Mouse (Mus musculus) c-Kit-positive CD71-negative TER-119-negative erythroid progenitor cells, embryonic 14.5 days (primary cell): ENCODE data around the gene Kat7.

Experiments
- DNase-seq: peaks from one replicate; pipeline ENCODE4 v3.0.0-alpha.2; 2013; ENCODE audit warnings: low read depth

The Kat7 gene

DNA sequence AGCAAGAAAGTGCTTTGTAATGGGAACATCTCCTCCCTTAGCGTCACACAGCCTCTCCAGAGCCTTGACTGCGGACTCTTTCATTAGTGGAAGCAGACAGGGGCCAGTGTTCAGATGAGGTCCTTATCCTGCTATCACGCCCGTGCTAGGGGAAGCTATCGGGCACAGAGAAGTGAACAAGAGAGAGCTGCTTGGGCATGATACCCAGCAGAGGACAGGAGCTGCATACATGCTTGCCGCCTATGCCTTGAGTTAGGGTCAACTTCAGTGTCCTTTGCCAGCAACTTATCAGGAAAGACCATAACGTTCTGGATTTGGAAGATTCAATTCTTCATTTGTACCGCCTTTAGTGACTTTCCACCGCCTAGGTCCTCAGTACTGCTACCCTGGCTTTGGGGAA is 23.8 kb upstream of the Kat7 start:
- DNase-seq, result no peak

DNA sequence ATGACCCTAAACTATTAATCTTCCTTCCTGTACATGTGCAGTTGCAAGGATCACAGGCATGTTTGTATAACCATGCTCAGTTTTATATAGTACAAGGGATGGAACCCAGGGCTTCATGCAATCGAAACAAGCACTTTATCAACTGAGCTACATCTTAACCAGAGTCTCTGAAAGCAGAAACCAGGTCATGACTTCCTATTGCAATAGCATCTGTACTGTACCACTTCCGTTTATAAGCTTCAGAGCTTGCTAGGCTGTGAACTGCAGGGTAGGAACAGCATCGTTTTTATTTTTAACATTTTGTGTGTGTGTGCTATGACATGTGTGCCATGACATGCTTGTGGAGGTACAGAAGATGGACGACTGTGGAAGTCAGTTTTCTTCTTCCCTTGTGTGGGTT is 23.2 kb upstream of the Kat7 start:
- DNase-seq, result no peak

DNA sequence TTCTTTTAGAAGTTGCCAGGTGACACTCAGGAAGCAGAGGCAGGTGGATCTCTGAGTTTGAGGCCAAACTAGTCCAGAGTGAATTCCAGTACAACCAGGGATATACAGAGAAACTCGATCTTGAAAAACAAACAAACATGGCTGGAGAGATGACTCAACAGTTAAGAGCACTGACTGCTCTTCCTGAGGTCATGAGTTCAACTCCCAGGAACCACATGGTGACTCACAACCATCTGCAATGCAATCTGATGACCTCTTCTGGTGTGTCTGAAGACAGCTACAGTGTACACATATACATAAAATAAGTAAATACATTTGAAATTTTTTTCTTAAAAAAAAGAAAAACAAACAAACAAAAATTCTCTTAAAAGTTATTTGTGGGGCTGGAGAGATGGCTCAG is 20.6 kb upstream of the Kat7 start:
- DNase-seq, result no peak

DNA sequence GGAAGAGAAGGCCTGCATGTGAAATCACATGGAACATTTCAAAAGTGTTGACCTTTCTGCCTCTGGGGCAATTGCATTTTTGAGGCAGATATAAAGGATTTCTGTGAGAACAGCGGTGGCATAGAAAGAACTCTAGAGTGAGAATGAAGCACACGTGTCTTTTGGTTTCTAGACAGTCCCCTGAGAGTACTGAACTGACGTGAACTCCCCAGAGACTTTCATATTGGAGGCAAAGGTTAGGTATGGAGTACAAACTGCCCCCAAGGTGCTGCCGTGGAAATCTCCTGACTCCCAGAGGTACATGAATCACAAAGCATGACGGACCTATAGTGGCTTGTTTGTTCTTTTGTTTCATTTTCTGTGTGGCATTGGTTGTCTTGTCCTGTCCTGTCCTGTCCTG is 18.6 kb upstream of the Kat7 start:
- no peak for DNase-seq

DNA sequence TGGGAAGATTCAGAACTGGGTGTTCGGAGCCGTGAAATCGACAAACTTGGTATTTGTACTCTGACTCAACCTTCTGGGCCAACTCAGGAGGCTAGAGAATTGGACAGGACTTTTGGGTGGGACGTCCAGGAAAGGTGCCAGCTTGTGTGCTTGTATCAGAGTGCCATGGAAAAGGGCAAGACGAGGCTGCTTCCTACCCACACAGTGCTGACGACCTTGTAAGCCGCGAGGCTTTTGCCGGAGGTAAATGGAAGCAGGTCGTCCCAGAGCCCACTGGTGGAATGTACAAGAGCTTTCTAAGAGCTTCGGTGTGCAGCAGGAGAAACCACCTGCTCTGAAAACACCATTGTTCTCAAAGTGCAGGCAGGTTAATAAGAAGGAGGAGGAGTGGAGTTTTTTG is 16.2 kb upstream of the Kat7 start:
- no peak for DNase-seq

GRCm38 (mm10) chr11:95325832-95326231 is 15.8 kb upstream of the Kat7 start:
- no peak for DNase-seq

GRCm38 (mm10) chr11:95324181-95324580 is 14.1 kb upstream of the Kat7 start:
- no peak for DNase-seq

- DNase-seq, result no peak
Observed at GRCm38 (mm10) chr11:95320010-95320409, 10.0 kb upstream of the Kat7 start.

- no peak for DNase-seq
Observed at GRCm38 (mm10) chr11:95319506-95319905, 9.5 kb upstream of the Kat7 start.

DNA sequence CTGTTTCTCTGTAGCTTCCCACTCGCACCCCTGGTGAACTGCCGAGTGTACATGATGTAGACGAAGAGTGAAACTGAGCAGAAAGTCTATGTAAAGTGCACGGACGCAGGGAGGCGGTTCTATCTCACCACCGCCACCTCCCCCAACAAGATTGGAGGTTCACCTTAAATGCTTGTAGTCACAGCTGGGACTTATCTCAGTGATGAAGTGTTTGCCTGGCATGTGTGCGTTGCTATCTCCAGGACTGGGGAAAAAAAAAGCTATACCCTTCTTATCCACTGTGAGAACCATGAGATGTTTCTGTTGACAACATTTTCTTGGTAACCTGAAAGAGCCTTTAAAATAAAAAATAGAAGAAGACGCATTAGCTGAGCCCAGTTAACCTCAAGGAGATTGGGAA is 8.1 kb upstream of the Kat7 start:
- DNase-seq, result no peak

DNA sequence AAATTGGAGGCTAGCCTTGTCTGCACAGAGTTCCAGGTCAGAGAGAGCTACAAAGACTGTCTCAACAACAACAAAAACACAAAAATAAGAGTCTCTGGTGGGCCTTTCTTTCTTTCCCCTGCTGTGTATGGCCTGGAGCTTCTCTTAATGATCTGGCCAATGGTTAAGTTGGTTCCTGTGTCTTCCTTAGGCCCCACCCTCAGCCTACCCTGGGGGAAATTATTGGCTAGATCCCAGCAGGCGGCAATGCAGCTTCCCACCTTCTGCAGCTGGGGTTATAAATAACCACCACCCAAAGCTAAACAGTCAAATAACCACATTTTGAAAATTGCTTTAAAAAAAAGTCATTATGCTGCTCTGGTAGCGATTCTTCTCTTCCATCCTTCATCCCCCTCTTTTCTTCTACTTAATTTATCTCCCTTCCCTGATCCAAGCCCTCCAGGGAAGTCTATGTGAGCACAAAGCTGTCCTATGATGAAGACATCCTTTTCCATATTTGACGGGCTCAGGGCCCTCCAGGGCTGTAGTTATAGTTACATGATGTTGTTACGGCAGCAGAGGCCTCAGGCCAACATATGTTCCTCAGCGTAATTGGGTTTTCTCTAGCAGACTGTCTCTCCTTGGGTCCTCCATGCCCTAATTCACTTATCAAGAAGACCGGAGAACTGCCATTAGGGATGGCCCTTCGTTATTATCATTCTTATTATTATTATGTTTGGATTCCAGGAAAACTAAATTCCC is 5.3 kb upstream of the Kat7 start:
- no peak for DNase-seq

- DNase-seq, result no peak
Observed at GRCm38 (mm10) chr11:95311425-95311807, 1.4 kb upstream of the Kat7 start.

DNA sequence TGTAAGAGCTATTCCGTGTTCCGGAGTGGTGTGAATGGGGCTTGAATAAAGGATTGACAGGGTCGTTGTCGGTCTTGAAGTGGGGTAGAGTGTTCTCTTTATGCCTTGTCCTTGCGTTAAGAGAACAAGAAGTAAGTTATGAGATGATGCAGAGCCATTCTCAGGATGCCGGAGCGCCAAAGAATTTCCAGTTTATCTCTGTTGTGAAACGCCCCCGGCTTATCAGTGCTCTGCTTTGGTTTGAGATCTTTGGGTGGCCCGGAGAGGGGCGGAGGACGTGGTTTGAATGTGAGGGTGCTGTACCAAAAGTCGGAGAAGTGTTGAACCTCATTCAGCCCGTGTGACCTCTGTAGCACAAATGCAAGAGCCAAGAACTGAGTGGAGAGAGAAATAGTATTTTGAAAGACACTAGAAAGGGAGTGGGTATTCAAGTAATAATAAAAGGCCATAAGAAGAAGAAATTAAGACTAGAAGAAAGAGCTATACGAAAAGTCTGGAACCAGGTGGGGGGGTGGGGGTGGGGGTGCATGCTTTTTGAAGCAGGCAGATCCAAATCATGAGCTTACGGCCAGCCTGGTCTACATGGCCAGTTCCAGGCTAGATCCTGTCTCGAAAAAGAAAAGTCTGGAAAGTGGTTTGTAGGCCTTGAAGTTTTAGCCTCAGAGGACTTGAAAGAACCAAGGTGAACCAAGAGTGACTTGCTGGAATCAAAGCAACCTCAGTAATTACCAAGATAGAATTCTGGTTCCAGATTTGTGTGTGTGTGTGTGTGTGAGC is 790 bp upstream of the Kat7 start:
- no peak for DNase-seq

- DNase-seq, result peak; percentile 93
Observed at GRCm38 (mm10) chr11:95309510-95310006, 488 bp downstream of the Kat7 start.

DNA sequence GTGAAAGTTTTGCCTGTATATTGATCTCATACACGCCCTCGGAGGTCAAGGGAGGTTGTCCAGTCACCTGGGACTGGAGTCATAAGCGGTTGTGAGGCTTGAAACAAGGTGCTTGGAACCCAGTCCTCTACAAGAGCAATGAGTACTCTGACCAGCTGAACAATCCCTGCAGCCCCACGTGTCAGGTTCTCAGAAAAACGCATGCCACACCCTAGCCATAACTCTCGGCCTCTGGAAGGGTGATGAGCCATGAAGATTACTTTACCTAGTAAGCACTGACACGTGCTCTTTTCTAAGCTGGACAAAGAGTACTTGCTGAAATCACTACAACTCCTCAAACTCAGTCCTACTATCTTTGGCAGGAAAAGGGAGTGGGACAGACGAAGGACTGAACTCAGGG is 2.5 kb downstream of the Kat7 start:
- DNase-seq, result no peak

DNA sequence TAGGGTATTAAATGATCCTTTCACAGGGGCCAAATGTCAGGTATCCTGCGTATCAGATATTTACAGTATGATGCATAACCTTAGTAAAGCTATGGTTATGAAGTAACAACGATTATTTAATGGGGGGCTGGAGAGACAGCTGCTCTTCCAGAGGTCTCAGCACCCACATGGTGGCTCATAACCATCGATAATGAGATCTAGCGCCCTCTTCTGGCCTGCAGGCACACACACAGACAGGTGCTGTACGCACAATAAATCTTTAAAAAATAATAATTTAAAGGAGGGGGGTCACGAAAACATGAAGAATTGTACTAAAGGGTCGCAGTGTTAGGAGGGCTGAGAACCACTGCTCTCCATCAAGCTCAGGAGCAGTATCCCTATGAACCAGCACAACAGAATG is 4.4 kb downstream of the Kat7 start:
- DNase-seq, result no peak

DNA sequence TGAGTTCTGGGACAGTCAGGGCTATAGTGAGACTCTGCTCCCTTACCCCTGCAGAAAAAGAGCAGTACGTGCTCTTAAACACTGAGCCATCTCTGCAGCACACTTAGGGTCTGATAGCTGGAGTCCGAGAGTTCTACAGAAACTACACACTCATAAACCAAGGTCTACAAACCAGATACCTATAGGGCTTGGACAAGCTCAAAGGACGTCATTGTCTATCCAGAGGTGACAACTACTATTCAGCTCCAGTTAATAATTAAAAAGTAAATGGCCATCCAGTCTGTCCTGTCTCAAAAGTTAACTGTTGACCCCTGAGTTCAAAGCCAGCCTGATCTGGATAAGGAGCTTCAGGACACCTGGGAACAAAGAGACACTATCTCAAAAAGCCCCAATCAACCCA is 8.3 kb downstream of the Kat7 start:
- DNase-seq, result no peak

- no peak for DNase-seq
Observed at GRCm38 (mm10) chr11:95299886-95300285, 10.2 kb downstream of the Kat7 start.

DNA sequence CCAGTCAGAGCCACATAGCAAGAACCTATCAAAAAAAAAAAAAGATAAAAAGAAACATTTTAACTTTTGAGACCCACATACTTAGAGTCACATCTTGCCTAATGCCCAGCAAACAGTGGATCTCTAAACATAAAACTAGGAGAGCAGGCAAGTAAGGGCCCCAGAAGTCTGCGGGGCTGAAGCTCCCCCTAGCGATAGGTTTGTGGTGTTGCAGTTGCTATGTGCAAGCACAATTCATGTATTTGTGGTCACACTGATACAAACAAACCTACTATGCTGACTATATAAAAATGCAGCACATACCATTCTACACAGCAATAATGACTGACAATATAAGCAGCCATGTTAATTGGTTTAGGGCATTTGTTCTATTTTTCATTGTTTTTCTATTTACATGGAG is 11.9 kb downstream of the Kat7 start:
- DNase-seq, result no peak

GRCm38 (mm10) chr11:95295736-95296135 is 14.3 kb downstream of the Kat7 start:
- DNase-seq, result no peak

DNA sequence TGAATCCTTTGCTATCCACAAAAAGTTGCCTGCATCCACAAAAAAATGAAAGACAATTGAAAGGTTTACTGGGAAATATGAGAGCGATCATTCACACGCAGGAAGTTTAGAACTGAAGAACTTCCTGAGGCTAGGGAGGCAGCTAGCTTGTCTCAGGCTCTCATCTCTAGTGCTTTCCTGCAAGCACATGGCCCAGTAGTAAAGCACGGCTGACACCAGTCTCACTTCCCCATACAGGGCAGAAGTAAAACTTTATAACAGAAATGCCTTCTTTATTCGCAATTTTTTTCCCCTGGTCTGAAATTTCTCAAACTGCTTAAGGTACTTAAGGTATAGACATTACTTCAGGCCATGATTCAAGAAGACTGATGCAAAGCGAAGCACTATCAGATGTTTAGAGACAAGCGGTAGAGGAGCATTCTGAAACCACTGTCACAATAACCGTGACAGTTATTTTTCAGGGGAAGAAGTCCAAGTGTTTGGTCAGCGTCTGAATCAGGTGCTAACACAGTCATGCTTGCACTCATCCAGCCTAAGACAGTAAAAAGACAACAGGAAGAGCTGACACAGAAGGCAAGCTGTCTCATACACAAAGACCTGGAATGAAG is 16.9 kb downstream of the Kat7 start:
- peak; percentile 29 for DNase-seq

GRCm38 (mm10) chr11:95291998-95292397 is 18.0 kb downstream of the Kat7 start:
- no peak for DNase-seq

GRCm38 (mm10) chr11:95282331-95282730 is 27.7 kb downstream of the Kat7 start:
- DNase-seq, result no peak
